Mouse (Mus musculus) heart, embryonic 14.5 days (tissue): ENCODE data around the gene Ubtd1. TPM values are rescaled to one million over a fixed set of nuclear protein-coding genes. Genes with fewer than 3 reads are reported as not detected.

Experiments
- ATAC-seq: fragments of 200-750 bp; cut with Nextera tagmentation; 2 replicates; pipeline ENCODE4 v1.8.0; 2017; ENCODE audit warnings: low read depth, moderate TSS enrichment; ENCODE audit not compliant: insufficient number of reproducible peaks, insufficient read depth, low FRiP score
- H3K27ac ChIP-seq, 2 experiments: fragments of 200-500 bp in 1 of 2; fragments of 300-500 bp in 1 of 2; sonication (generic) in 1 of 2; replicated peaks in 1 of 2; 2 replicates each; pipeline ENCODE4 v1.5.1; 2012 to 2014; ENCODE audit warnings: low read depth in 2 of 2, low read length in 2 of 2, control low read depth in 1 of 2, mild to moderate bottlenecking in 1 of 2, mixed read lengths in 1 of 2; ENCODE audit not compliant: control insufficient read depth in 1 of 2, insufficient read depth in 1 of 2
- H3K27me3 ChIP-seq: fragments of 300-500 bp; sonication (generic); 2 replicates; pipeline ENCODE4 v1.6.1; 2014; ENCODE audit warnings: mild to moderate bottlenecking, low read length, control low read depth; ENCODE audit not compliant: control insufficient read depth, insufficient read depth
- H3K36me3 ChIP-seq: fragments of 300-500 bp; sonication (generic); 2 replicates; pipeline ENCODE4 v1.6.1; 2014; ENCODE audit warnings: mild to moderate bottlenecking, control low read depth, low read length, mixed read lengths; ENCODE audit not compliant: control insufficient read depth, insufficient read depth
- H3K4me1 ChIP-seq, 2 experiments: fragments of 200-500 bp in 1 of 2; fragments of 300-500 bp in 1 of 2; sonication (generic) in 1 of 2; 2 replicates each; pipeline ENCODE4 v1.6.1; 2012 to 2014; ENCODE audit warnings: low read length in 2 of 2, control low read depth in 1 of 2, mixed read lengths in 1 of 2; ENCODE audit not compliant: control insufficient read depth in 2 of 2, insufficient read depth in 2 of 2
- H3K4me2 ChIP-seq: fragments of 300-500 bp; sonication (generic); 2 replicates; pipeline ENCODE4 v1.6.1; 2014; ENCODE audit warnings: mild to moderate bottlenecking, low read length
- H3K4me3 ChIP-seq, 2 experiments: fragments of 200-500 bp in 1 of 2; fragments of 300-500 bp in 1 of 2; sonication (generic) in 1 of 2; 2 replicates each; pipeline ENCODE4 v1.5.1; 2012 to 2014; ENCODE audit warnings: low read length in 2 of 2, mild to moderate bottlenecking in 2 of 2, control low read depth in 1 of 2, low read depth in 1 of 2, moderate library complexity in 1 of 2; ENCODE audit not compliant: control insufficient read depth in 1 of 2, insufficient read depth in 1 of 2
- H3K9ac ChIP-seq: fragments of 300-500 bp; sonication (generic); 2 replicates; pipeline ENCODE4 v1.6.1; 2014; ENCODE audit warnings: mild to moderate bottlenecking, low read length
- H3K9me3 ChIP-seq: fragments of 300-500 bp; sonication (generic); 2 replicates; pipeline ENCODE4 v1.6.1; 2016; ENCODE audit warnings: low read length, control low read depth; ENCODE audit not compliant: control insufficient read depth
- WGBS: fragments of 180-500 bp; shearing (Covaris S2); extraction: QIAGEN DNeasy Blood & Tissue Kit; methylation state at CpG from one replicate; pipeline ENCODE4 v1.1.7; 2014; 5-methylcytosine and 5-hydroxymethylcytosine counted together
- polyA plus RNA-seq: library from polyadenylated mRNA; unstranded; fragments of >200 nt; fragmentation: Nextera tagmentation; extraction: Ambion mirVana; gene quantifications from 2 replicates; pipeline ENCODE4 v1.2.1, GENCODE M21; 2014

Ubtd1 gene
- polyA plus RNA-seq, 1 experiment from 2014 or later: 13.2 TPM

DNA sequence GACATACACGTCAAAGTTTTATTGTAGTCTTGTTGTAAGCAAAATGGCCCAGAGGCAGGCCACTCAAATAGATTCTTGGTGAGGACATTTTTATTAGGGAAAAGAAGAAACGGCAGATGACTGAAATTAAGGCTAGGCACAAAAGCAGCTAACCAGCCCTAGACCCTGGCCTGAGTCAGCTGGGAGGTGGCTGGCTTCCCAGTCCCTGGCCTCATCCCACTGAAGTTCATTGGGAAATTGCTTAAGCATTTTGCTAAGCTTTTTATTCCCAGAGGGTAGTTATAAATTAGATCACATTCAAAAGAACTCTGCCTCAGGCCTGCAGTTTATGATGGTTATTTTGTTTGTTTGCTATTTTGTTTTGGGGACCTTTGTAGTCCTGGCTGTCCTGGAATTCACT is 74.3 kb downstream of the Ubtd1 start:
- WGBS: 77% methylated on average over 2 of the region's 2 CpGs

DNA sequence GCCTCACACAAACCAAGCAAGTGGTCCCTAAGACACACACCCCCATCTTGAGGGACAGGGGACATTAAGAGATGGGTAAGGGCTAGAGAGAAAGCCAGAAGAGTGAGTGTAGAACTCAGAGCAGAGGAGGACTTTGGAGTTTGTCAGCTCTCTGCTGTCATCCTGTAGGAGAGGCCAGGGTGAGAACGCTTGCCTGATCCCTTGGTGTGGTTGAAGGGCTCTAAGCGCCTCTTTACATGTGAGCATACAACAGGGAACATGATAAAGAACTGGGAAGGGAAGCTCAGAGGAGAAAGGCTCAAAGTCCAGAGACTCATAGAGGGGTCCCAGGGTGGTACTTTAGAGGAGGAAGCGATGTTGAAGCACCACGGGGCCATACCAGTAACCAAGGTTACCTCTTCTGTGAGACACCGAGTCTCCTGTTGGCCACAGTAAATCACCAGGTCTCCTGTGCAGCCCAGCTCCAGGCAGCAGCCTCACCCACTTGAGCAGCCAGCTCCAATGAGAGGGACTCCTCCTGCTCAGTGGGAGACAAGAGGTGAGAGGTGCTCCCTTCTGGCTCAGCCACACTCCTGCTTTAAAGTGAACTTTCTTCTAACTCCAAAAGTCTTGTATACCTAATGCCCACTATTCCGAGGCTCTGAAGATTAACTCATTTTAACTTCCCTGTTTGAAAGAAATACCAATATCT is 75.3 kb downstream of the Ubtd1 start:
- H3K4me3 ChIP-seq: no peak overlapping the region
- H3K4me1 ChIP-seq: peaks cover 0 to 2% of the 10 kb centered on the region in 2 experiments; a peak in 1 of 4 replicates
- H3K4me2 ChIP-seq: no peak overlapping the region
- no peaks in the 10 kb centered on the region for H3K27me3 ChIP-seq
- H3K9ac ChIP-seq: no peak overlapping the region
- H3K27ac ChIP-seq: no peak overlapping the region
- WGBS: 75% methylated on average over 6 of the region's 6 CpGs
- no peaks in the 10 kb centered on the region for H3K9me3 ChIP-seq
- no peak for ATAC-seq
- no peaks in the 10 kb centered on the region for H3K36me3 ChIP-seq

More for the DNA sequence above, 74.3 kb downstream of the Ubtd1 start:
- Histone ChIP-seq H3K9ac (no peak overlapping the region), H3K9me3 (no peaks in the 10 kb centered on the region), H3K4me1 (peaks cover 0 to 2% of the 10 kb centered on the region in 2 experiments; a peak in 1 of 4 replicates), H3K4me2 (no peak overlapping the region), H3K27me3 (no peaks in the 10 kb centered on the region), H3K4me3 (no peak overlapping the region), H3K36me3 (no peaks in the 10 kb centered on the region), H3K27ac (no peak overlapping the region)
- no peak for ATAC-seq

DNA sequence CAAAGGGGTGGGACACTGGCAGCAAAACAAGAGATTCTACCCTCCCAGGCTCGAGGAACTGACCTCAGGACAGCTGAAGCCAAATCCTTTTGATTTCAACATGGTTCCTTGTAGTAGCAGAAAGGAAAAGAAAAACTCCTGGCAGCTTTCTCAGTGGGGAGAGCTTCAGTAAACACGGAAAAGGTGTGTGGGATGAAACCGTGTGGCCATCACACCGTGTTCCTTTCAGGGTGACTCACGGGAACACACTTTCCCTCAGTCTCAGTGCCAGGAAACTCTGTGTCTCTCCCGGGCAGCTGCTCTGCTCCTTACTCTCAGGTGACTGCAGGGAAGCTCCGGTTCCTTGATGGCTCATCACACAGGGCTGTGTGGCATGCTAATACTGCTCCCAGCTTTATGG is 76.9 kb downstream of the Ubtd1 start:
- Histone ChIP-seq H3K27ac (no peak overlapping the region), H3K36me3 (no peaks in the 10 kb centered on the region), H3K4me2 (no peak overlapping the region), H3K4me1 (peaks cover 0 to 2% of the 10 kb centered on the region in 2 experiments; a peak in 1 of 4 replicates), H3K4me3 (no peak overlapping the region), H3K9ac (no peak overlapping the region), H3K27me3 (no peaks in the 10 kb centered on the region), H3K9me3 (no peaks in the 10 kb centered on the region)
- no peak for ATAC-seq
- 62% methylated on average over 7 of the region's 7 CpGs for WGBS

DNA sequence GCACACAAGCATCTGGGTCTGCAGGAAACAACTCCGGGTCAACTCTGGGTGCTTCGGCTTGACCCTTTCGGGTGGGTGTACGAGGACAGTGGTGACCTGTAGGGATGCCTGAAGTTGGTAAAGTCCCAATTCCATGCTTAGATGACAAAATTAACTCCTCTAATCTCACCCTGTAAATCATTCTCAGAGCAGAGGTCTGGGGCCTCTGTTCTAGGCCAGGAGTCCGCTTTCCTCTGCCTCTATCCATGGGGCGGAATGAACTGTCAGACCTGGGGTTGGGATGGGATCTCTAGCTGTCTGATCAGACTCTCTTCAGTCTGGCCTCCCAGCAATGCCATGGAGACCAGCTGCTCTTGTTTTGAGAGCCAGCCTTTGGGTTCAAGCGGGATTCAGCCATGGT is 79.9 kb downstream of the Ubtd1 start:
- Histone ChIP-seq H3K4me2 (no peak overlapping the region), H3K27me3 (no peaks in the 10 kb centered on the region), H3K9ac (no peak overlapping the region), H3K27ac (no peak overlapping the region), H3K4me3 (no peak overlapping the region), H3K4me1 (no peaks in the 10 kb centered on the region), H3K9me3 (0 out of 2 replicates have a peak, but pooled peaks cover 2% of the 10 kb centered on the region), H3K36me3 (no peaks in the 10 kb centered on the region)
- 93% methylated on average over 7 of the region's 7 CpGs for WGBS
- ATAC-seq: no peak

DNA sequence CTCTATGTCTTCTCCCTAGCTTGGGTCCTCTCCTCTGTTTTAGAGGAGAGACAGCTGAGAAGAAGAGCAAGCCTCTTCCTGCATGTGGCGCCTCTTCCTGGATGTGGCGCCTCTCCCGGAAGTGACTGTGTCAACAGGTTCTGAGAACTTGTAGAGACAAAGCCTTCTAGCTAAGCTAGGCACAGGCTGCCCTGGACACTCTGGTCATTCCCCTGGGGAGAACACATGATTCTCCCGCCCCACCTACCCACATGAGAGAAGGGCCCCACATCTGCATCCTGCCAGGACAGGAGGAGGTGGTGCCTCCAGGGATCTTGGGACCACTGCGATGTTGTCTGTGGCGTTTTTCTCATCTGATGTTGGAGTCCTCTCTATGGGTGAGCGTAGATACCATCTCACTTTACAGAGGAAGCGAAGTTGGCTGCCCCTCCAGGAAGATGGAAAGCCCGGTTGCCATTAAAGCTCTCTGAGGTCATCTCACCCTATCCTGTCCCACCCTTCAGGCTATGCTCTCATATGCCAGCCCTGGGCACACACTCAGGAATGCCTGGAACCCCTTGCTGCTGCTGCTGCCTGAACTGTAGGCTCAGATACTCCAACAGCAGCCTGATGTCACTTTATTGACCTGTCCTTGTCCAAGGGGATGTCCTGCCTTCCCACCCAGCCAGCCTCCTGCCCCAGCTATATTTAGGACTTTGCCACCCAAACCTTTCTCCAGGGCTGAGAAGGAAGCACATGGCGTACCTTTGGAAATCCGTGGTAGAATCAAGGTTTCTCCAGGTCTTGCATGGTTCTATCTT is 87.1 kb downstream of the Ubtd1 start:
- Histone ChIP-seq H3K4me2 (peak overlapping the region; percentile 3; the same call in 1 of the 2 replicates), H3K27ac (no peak overlapping the region), H3K9me3 (0 out of 2 replicates have a peak, but pooled peaks cover 3% of the 10 kb centered on the region), H3K9ac (no peak overlapping the region), H3K4me1 (peaks cover 3 to 5% of the 10 kb centered on the region in 2 experiments; a peak in 2 of 4 replicates), H3K4me3 (no peak overlapping the region), H3K36me3 (no peaks in the 10 kb centered on the region), H3K27me3 (no peaks in the 10 kb centered on the region)
- no peak for ATAC-seq
- 67% methylated on average over 11 of the region's 11 CpGs for WGBS

DNA sequence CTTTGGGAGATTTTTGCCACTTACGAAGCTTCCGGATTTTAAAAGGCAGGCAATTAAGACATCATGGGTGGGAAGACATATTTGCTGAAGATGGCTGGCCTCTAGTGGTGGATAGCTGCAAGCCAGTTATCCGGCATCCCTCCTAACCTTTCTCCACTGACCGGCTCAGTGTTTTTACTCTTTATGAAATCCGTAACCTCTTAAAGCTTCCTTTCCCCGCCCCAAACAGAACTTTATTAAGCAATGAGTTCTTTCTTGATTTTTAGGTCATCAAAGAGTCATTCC is 87.6 kb downstream of the Ubtd1 start:
- Histone ChIP-seq H3K4me2 (peak overlapping the region; percentile 3; the same call in 1 of the 2 replicates), H3K9me3 (0 out of 2 replicates have a peak, but pooled peaks cover 3% of the 10 kb centered on the region), H3K36me3 (no peaks in the 10 kb centered on the region), H3K4me1 (peaks cover 3 to 5% of the 10 kb centered on the region in 2 experiments; a peak in 2 of 4 replicates), H3K9ac (no peak overlapping the region), H3K4me3 (no peak overlapping the region), H3K27me3 (no peaks in the 10 kb centered on the region), H3K27ac (no peak overlapping the region)
- no peak for ATAC-seq
- 45% methylated on average over 6 of the region's 6 CpGs for WGBS

DNA sequence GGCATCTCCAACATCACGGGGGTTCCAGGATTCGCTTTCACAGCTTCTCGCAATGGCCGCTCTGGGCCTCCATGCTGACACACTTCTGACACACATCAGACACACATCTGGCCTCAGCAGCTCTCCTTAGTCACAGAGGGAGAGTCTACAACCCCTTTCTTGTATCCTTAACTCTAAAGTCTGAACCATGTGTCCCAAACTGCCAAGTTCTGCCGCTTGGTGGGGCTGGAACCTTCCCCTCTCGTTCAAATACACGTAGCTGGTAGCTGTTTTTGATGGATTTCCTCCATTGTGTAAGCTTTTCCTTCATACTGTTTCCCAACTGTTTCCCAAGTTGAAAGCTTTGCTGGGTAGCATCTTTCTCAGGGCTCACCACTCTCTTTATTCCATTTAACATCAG is 89.7 kb downstream of the Ubtd1 start:
- no peak for ATAC-seq
- no peak overlapping the region for H3K4me2 ChIP-seq
- no peak overlapping the region for H3K27ac ChIP-seq
- peaks cover 9% of the 10 kb centered on the region; the same call in 1 of the 2 replicates for H3K36me3 ChIP-seq
- H3K9me3 ChIP-seq: 0 out of 2 replicates have a peak, but pooled peaks cover 3% of the 10 kb centered on the region
- H3K4me1 ChIP-seq: peaks cover 3 to 5% of the 10 kb centered on the region in 2 experiments; a peak in 2 of 4 replicates
- 61% methylated on average over 7 of the region's 7 CpGs for WGBS
- H3K9ac ChIP-seq: no peak overlapping the region
- H3K27me3 ChIP-seq: no peaks in the 10 kb centered on the region
- H3K4me3 ChIP-seq: no peak overlapping the region
